Mouse (Mus musculus) liver, embryonic 16.5 days (tissue): ENCODE data around the gene Sgo1. TPM values are rescaled to one million over a fixed set of nuclear protein-coding genes. Genes with fewer than 3 reads are reported as not detected.

Experiments
- ATAC-seq: fragments of 200-750 bp; cut with Nextera tagmentation; 2 replicates; pipeline ENCODE4 v1.8.0; 2017; ENCODE audit warnings: low read depth, mild to moderate bottlenecking, moderate number of reproducible peaks, moderate library complexity
- H3K27ac ChIP-seq: fragments of 300-500 bp; sonication (generic); 2 replicates; pipeline ENCODE4 v1.5.1; 2014; ENCODE audit warnings: mild to moderate bottlenecking, low read length
- H3K27me3 ChIP-seq: fragments of 300-500 bp; sonication (generic); 2 replicates; pipeline ENCODE4 v1.6.1; 2014; ENCODE audit warnings: low read depth, low read length, mixed read lengths; ENCODE audit not compliant: control insufficient read depth, insufficient read depth
- H3K36me3 ChIP-seq: fragments of 300-500 bp; sonication (generic); 2 replicates; pipeline ENCODE4 v1.6.1; 2014; ENCODE audit warnings: mild to moderate bottlenecking; ENCODE audit not compliant: control insufficient read depth, insufficient read depth
- H3K4me1 ChIP-seq: fragments of 300-500 bp; sonication (generic); 2 replicates; pipeline ENCODE4 v1.6.1; 2014; ENCODE audit warnings: low read depth, low read length, mixed read lengths; ENCODE audit not compliant: control insufficient read depth
- H3K4me2 ChIP-seq: fragments of 300-500 bp; sonication (generic); 2 replicates; pipeline ENCODE4 v1.6.1; 2014; ENCODE audit warnings: low read depth, low read length, mixed read lengths
- H3K4me3 ChIP-seq: fragments of 300-500 bp; sonication (generic); 2 replicates; pipeline ENCODE4 v1.5.1; 2014; ENCODE audit warnings: low read depth, mild to moderate bottlenecking, low read length
- H3K9ac ChIP-seq: fragments of 300-500 bp; sonication (generic); 2 replicates; pipeline ENCODE4 v1.6.1; 2014; ENCODE audit warnings: low read depth, low read length
- H3K9me3 ChIP-seq: fragments of 300-500 bp; sonication (generic); replicated peaks from 2 replicates; pipeline ENCODE4 v1.6.1; 2016; ENCODE audit warnings: low read length; ENCODE audit not compliant: control insufficient read depth
- WGBS: fragments of 180-500 bp; shearing (Covaris S2); extraction: QIAGEN DNeasy Blood & Tissue Kit; methylation state at CpG from one replicate; pipeline ENCODE4 v1.1.7; 2014; ENCODE audit not compliant: insufficient replicate concordance; 5-methylcytosine and 5-hydroxymethylcytosine counted together
- polyA plus RNA-seq: library from polyadenylated mRNA; unstranded; fragments of >200 nt; fragmentation: Nextera tagmentation; extraction: Ambion mirVana; gene quantifications from 2 replicates; pipeline ENCODE4 v1.2.1, GENCODE M21; 2015

The Sgo1 gene
- polyA plus RNA-seq, 1 experiment from 2014 or later = 28.9 TPM

GRCm38 (mm10) chr17:53626160-53626559 is 63.0 kb downstream of the Sgo1 start:
- H3K9me3 ChIP-seq = no peaks in the 10 kb centered on the region
- H3K36me3 ChIP-seq = peaks cover 5% of the 10 kb centered on the region; the same call in 1 of the 2 replicates
- H3K4me3 ChIP-seq = no peak overlapping the region
- 77% methylated on average over 3 of the region's 3 CpGs for WGBS
- no peak overlapping the region for H3K27ac ChIP-seq
- no peak overlapping the region for H3K4me2 ChIP-seq
- no peak for ATAC-seq
- H3K27me3 ChIP-seq = no peaks in the 10 kb centered on the region
- peaks cover 12% of the 10 kb centered on the region for H3K4me1 ChIP-seq
- H3K9ac ChIP-seq = no peak overlapping the region

Other genes starting within 250 kb of the Sgo1 start
- gene Efhb, start 226.0 kb downstream of the Sgo1 start, polyA plus RNA-seq = 0.05 TPM in 1 of 2 replicates, not detected in the other
- 28.2 and 29.3 TPM in 2 replicates for gene Rab5a, start 210.1 kb downstream of the Sgo1 start, polyA plus RNA-seq
- 0.06 and 0.08 TPM in 2 replicates for gene Pp2d1, start 149.9 kb downstream of the Sgo1 start, polyA plus RNA-seq
- 5.2 and 5.3 TPM in 2 replicates for gene Kat2b, start 122.5 kb downstream of the Sgo1 start, polyA plus RNA-seq
- 0.05 TPM in 1 of 2 replicates, not detected in the other for gene Sult1c2, start 157.0 kb upstream of the Sgo1 start, polyA plus RNA-seq